Mouse (Mus musculus) MN1 (cell line): Measurements from ENCODE around the gene Nhsl1.
"Not testable (repeated sequence)": the region's sequence is repeated elsewhere in the genome, so short reads cannot be mapped to it uniquely, and the experiment has no call there.

Experiments used
- DNase-seq: peaks from one replicate; pipeline ENCODE4 v3.0.0-alpha.2; 2016; ENCODE audit warnings: low spot score

The Nhsl1 gene

GRCm38 (mm10) chr10:18445603-18446358, 127.0 kb downstream of the Nhsl1 start:
- no peak for DNase-seq

GRCm38 (mm10) chr10:18446359-18446820, 127.6 kb downstream of the Nhsl1 start:
- DNase-seq: no peak

- DNase-seq: no peak
Observed at GRCm38 (mm10) chr10:18447299-18447698, 128.5 kb downstream of the Nhsl1 start.

GRCm38 (mm10) chr10:18448896-18449295, 130.1 kb downstream of the Nhsl1 start:
- not testable (repeated sequence) for DNase-seq

- peak; percentile 86 for DNase-seq
Observed at GRCm38 (mm10) chr10:18453380-18453779, 134.6 kb downstream of the Nhsl1 start.

GRCm38 (mm10) chr10:18454161-18454560, 135.4 kb downstream of the Nhsl1 start:
- DNase-seq: no peak

GRCm38 (mm10) chr10:18455301-18455920, 136.6 kb downstream of the Nhsl1 start:
- DNase-seq: no peak

GRCm38 (mm10) chr10:18457808-18458475, 139.2 kb downstream of the Nhsl1 start:
- DNase-seq: no peak

GRCm38 (mm10) chr10:18461336-18461735, 142.6 kb downstream of the Nhsl1 start:
- DNase-seq: no peak

- DNase-seq: no peak
Observed at GRCm38 (mm10) chr10:18463071-18463841, 144.5 kb downstream of the Nhsl1 start.

- no peak for DNase-seq
Observed at GRCm38 (mm10) chr10:18468396-18468795, 149.6 kb downstream of the Nhsl1 start.

GRCm38 (mm10) chr10:18469279-18470135, 150.7 kb downstream of the Nhsl1 start:
- DNase-seq: no peak

GRCm38 (mm10) chr10:18470351-18471060, 151.7 kb downstream of the Nhsl1 start:
- no peak for DNase-seq

GRCm38 (mm10) chr10:18471648-18472047, 152.9 kb downstream of the Nhsl1 start:
- DNase-seq: no peak

GRCm38 (mm10) chr10:18475126-18475525, 156.3 kb downstream of the Nhsl1 start:
- no peak for DNase-seq

GRCm38 (mm10) chr10:18478294-18478693, 159.5 kb downstream of the Nhsl1 start:
- DNase-seq: no peak

GRCm38 (mm10) chr10:18479285-18479684, 160.5 kb downstream of the Nhsl1 start:
- no peak for DNase-seq

GRCm38 (mm10) chr10:18480836-18481235, 162.1 kb downstream of the Nhsl1 start:
- DNase-seq: no peak

GRCm38 (mm10) chr10:18482558-18483141, 163.9 kb downstream of the Nhsl1 start:
- peak; percentile 58 for DNase-seq

- DNase-seq: no peak
Observed at GRCm38 (mm10) chr10:18483658-18484057, 164.9 kb downstream of the Nhsl1 start.
